Mouse (Mus musculus): ENCODE data around the gene Olfr156.

DNA sequence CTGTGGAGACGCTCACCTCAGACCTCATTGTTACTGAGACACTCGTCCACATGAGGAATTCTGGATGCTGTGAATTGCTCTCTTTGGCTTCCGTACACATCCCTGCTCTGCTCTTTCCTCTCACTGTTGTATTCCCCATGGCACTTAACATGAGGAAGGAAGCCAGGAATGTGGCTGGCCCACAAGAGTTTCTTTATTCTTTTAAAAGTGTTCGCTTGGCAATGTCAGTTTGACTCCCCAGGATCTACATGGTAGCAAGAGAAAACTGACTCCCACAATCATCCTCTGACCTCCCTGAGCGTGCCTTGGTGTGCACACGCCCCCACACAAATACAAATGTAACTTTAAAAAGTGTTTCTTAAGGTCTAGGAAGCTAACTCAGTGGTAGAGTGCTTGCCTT lies 52.1 kb downstream of the Olfr156 start:
- TF ChIP-seq POLR2A (IDR thresholded peaks at IDR 0.05; ENCODE audit: borderline replicate concordance, control insufficient read depth, low read depth, low read length) (no peak), CTCF (IDR thresholded peaks at IDR 0.05; ENCODE audit: control insufficient read depth, insufficient read depth, low read length) (no peak)
